In genomic region chr11:105331129-105331528, GRCm38 (mm10) we compare ENCODE assay signal across 13 mouse cellular contexts. TPM values are rescaled to one million over a fixed set of nuclear protein-coding genes. Genes with fewer than 3 reads are reported as not detected.
"Had no signal": no experiment of that assay in that cellular context is flagged by ENCODE, and none has a peak within 500 bp of the region (broad histone marks: within the 10 kb centered on the region; RNA-seq: fewer than 3 reads in every experiment).

No protein-coding gene starts in this region.

- H3K36me3 ChIP-seq: liver, embryonic 13.5 days; midbrain, embryonic 12.5 days; midbrain, embryonic 15.5 days; neural tube, embryonic 15.5 days had no signal

- ATAC-seq: intestine, postnatal 0 days; midbrain, embryonic 15.5 days had no signal

- DNase-seq: liver, embryonic 13.5 days; right cerebral cortex, postnatal 25 days; spleen, adult 18-20 months; thymus, postnatal 25 days had no signal

- H3K9me3 ChIP-seq: kidney, embryonic 15.5 days; limb, embryonic 13.5 days; liver, embryonic 13.5 days; midbrain, embryonic 12.5 days; midbrain, embryonic 15.5 days; neural tube, embryonic 12.5 days; neural tube, embryonic 15.5 days had no signal

- H3K27ac ChIP-seq: kidney, embryonic 15.5 days; liver, embryonic 13.5 days; midbrain, embryonic 12.5 days; midbrain, embryonic 15.5 days; neural tube, embryonic 12.5 days; neural tube, embryonic 15.5 days had no signal

- H3K4me3 ChIP-seq: kidney, embryonic 15.5 days; limb, embryonic 13.5 days; liver, embryonic 13.5 days; midbrain, embryonic 12.5 days; midbrain, embryonic 15.5 days; neural tube, embryonic 12.5 days; neural tube, embryonic 15.5 days had no signal

- H3K4me1 ChIP-seq: liver, embryonic 13.5 days; neural tube, embryonic 12.5 days had no signal

- H3K4me2 ChIP-seq: kidney, embryonic 15.5 days; limb, embryonic 13.5 days; liver, embryonic 13.5 days; midbrain, embryonic 12.5 days; midbrain, embryonic 15.5 days; neural tube, embryonic 12.5 days; neural tube, embryonic 15.5 days had no signal

- H3K27me3 ChIP-seq: kidney, embryonic 15.5 days; limb, embryonic 13.5 days; liver, embryonic 13.5 days; midbrain, embryonic 12.5 days; midbrain, embryonic 15.5 days; neural tube, embryonic 12.5 days; neural tube, embryonic 15.5 days had no signal

- H3K9ac ChIP-seq: kidney, embryonic 15.5 days; limb, embryonic 13.5 days; liver, embryonic 13.5 days; midbrain, embryonic 12.5 days; midbrain, embryonic 15.5 days; neural tube, embryonic 12.5 days; neural tube, embryonic 15.5 days had no signal

RNA-seq across cellular contexts. Expression of gene Mrc2, which starts 38.7 kb away (rescaled TPM):
- total RNA-seq: megakaryocyte progenitor cell, adult 5-6 weeks; megakaryocyte-erythroid progenitor cell, adult 5-6 weeks had no signal
